Mouse (Mus musculus) gastrocnemius, adult 8-10 months (tissue): Measurements from ENCODE around the gene Kcnb1. TPM values are rescaled to one million over a fixed set of nuclear protein-coding genes. Genes with fewer than 3 reads are reported as not detected.

Experiments
- DNase-seq, 2 experiments: peaks; one replicate each; pipeline ENCODE4 v3.0.0; 2022; ENCODE audit warnings: low spot score in 2 of 2
- total RNA-seq, 4 experiments: library from RNA; stranded (reverse); gene quantifications; 2 replicates each; pipeline ENCODE4 v1.2.4; 2022

Kcnb1 gene
- total RNA-seq, 4 experiments from 2014 or later: 15.8 to 28.1 (median 25.7) TPM

- DNase-seq: peak; percentile 92 to 95
These were observed 126.7 kb downstream of the Kcnb1 start, which contains the start of gene Znfx1 for GRCm38 (mm10) chr2:167062965-167063880. Gene Znfx1, minus strand, starts transcription at chr2:167063015.

- DNase-seq: peak; percentile 93 to 95
These were observed 127.5 kb downstream of the Kcnb1 start for GRCm38 (mm10) chr2:167062497-167062911.

DNA sequence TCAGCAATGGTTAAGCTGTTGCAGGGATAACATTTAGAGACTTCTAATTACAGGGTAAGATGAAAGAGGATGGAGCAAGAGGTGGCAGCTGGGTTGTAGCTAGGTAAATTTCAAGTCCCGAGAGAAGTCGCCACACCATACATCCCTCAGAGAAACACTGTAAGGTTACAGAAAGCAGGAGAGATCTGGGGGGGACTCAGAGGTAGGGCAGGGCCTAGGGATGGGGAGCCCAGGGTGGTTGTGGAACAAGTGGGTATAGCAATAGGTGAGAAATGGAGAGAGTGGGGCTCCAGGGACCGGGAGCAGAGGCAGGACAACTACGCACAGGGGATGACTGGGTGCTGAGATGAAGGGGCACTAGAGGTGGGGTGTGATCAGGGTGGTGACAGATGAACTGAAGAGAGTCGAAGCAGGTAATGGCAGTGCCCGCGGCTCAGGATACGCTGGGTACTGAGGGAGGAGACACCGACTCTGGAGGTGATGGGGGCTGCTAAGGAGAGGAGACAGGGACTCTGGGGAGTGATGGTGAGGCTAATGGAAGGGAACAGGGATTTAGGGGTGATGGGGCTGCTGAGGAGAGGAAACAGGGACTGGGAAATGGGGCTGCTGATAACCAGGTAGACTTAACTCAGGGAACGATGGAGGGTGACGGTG, 128.4 kb downstream of the Kcnb1 start:
- DNase-seq: no peak

DNA sequence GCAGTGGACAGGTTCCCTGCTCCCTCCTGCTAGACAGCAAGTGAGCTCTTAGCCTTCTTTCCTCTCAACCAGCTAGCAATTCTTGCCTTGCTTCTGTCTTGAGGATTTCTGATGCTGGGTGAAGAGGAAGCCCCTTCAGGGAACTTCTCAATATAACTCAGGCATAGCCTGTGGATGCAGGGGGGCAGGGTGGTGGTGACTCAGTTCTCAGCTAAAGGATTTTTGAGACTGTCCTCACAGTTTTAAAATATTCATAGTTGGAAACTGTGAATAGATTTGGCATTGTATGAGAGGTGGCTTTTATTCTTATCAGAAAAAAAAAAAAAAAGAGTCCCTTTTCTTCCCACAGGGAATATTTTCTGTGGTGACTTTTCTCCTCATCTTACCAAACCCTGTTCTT, 129.2 kb downstream of the Kcnb1 start:
- DNase-seq: no peak

- DNase-seq: no peak
These were observed 129.6 kb downstream of the Kcnb1 start for GRCm38 (mm10) chr2:167060360-167060759.

GRCm38 (mm10) chr2:167059960-167060359, 130.0 kb downstream of the Kcnb1 start:
- no peak for DNase-seq

DNA sequence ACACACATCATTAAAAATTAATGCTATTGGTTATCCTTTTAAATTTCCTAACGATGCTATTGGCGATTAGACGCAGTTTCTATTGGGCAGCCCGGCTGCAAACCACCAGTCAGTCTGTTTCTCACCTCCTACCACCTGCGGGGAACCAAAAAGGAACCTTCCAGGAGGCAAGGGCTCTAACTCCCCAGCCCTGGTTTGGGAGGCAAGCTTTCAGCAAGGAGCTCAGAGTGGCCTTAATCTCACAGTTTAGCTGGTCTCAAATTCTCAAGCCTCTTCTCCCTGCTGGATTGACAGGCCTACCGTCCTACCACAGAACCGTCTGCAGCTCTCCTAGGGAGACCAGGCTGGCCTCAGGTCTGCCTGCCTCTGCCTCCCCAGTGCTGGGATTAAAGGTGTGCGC, 130.4 kb downstream of the Kcnb1 start:
- DNase-seq: no peak

- no peak for DNase-seq
These were observed 131.1 kb downstream of the Kcnb1 start for GRCm38 (mm10) chr2:167058814-167059387.

DNA sequence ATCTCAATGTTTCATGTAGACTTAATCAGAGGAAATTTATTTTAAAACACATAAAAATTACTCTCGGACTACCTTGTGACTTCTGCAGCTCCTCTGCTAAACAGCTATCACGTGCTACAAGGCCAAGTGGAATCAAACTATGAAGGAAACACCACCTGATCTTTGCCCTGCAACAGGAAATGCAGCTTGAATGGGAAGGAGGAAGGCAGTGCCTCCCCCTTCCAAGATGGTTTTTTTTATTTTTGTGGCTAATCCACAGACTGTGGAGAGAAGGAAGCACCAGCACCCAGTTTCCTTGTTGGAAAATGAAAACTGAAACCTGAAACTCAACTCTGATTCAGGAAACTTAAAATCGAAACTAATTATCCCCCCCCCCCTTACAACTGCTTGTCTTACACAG, 131.8 kb downstream of the Kcnb1 start:
- DNase-seq: no peak

GRCm38 (mm10) chr2:167056942-167057323, 133.0 kb downstream of the Kcnb1 start:
- DNase-seq: no peak

- DNase-seq: no peak
These were observed 133.6 kb downstream of the Kcnb1 start for GRCm38 (mm10) chr2:167056210-167056941.

- peak in 1 of 2 experiments; percentile 36 for DNase-seq
These were observed 134.6 kb downstream of the Kcnb1 start for GRCm38 (mm10) chr2:167055386-167055785.

- DNase-seq: no peak
These were observed 136.7 kb downstream of the Kcnb1 start for GRCm38 (mm10) chr2:167053127-167053844.

GRCm38 (mm10) chr2:167048698-167049358, 141.1 kb downstream of the Kcnb1 start:
- DNase-seq: no peak

- no peak for DNase-seq
These were observed 141.7 kb downstream of the Kcnb1 start for GRCm38 (mm10) chr2:167048223-167048622.

Other genes starting within 250 kb of the Kcnb1 start
- gene Stau1, start 193.9 kb downstream of the Kcnb1 start, total RNA-seq: 10 to 100 TPM; 33.3 to 37.3 (median 35.2) TPM
- 10 to 100 TPM in 2 of 4 experiments, 1 to 10 TPM in 2; 8.0 to 12.5 (median 9.8) TPM for gene Ddx27, start 175.0 kb downstream of the Kcnb1 start, total RNA-seq
- 10 to 100 TPM; 26.7 to 32.5 (median 28.5) TPM for gene Znfx1, start 127.1 kb downstream of the Kcnb1 start, total RNA-seq
- 1 to 10 TPM; 1.1 to 3.3 (median 1.9) TPM for gene Ptgis, start 50.4 kb upstream of the Kcnb1 start, total RNA-seq
- 10 to 100 TPM in 1 of 4 experiments, 1 to 10 TPM in 3; 6.2 to 13.3 (median 8.8) TPM for gene B4galt5, start 159.0 kb upstream of the Kcnb1 start, total RNA-seq
- 10 to 100 TPM; 21.8 to 27.9 (median 24.9) TPM for gene Slc9a8, start 231.6 kb upstream of the Kcnb1 start, total RNA-seq